Mouse (Mus musculus): ENCODE results near the gene Gipc3.

DNA sequence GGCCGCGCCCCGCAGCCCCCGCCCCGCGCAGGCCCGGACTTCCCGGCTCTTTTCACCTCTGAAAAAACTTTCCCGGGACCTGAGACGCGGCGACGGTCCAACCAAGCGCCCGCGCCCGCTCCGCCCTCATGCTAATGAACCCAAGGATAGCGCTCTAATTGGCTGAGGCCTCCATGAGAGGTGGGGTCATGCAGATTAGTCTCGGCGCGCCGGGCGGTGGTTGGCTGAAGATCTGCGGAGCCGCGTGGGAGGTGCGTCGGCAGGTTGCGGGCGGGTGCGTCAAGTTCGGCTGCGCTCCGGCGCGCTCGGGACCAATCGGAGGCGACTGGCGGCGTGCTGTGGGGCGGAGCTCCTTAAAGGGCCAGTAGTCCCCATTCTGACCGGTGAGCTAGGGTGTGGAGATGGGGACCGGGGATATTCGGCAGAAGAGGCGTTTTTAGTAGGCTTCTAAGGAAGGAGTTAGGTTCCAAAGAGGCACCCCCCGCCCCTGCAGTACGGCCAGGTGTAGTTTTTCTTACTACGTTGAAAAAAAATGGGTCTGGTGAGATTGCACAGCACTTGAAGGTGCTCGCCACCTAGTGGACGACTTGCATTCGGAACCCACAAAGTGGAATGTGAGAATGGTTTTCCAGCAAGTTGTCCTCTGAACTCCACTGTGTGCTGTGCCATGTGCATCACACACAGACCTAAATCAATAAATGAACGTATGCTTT lies 7.4 kb upstream of the Gipc3 start, which contains the start of gene Hmg20b:
- no peak for TF ChIP-seq MYOG (IDR thresholded peaks at IDR 0.05; ENCODE audit: control insufficient read depth in 1 of 3, insufficient read depth in 1 of 3, insufficient read length in 2 of 3, low read depth in 2 of 3)
- peak; percentile 18 for TF ChIP-seq POLR2A (IDR thresholded peaks at IDR 0.05; ENCODE audit: insufficient read length, low read depth)
- no peak for TF ChIP-seq POLR2AphosphoS2 (IDR thresholded peaks at IDR 0.05; ENCODE audit: insufficient read length, low read depth)
- TF ChIP-seq MAX (IDR thresholded peaks at IDR 0.05; ENCODE audit: low read depth) = no peak
- no peak for TF ChIP-seq E2F4 (IDR thresholded peaks at IDR 0.05; ENCODE audit: insufficient read depth)
- no peak for TF ChIP-seq TCF12 (IDR thresholded peaks at IDR 0.05; ENCODE audit: insufficient read depth, poor library complexity, severe bottlenecking)
- TF ChIP-seq USF1 (IDR thresholded peaks at IDR 0.05; ENCODE audit: low read depth) = no peak
- TF ChIP-seq TCF3 (IDR thresholded peaks at IDR 0.05; ENCODE audit: insufficient read length, low read depth) = no peak
- TF ChIP-seq MYOD1 (IDR thresholded peaks at IDR 0.05; ENCODE audit: control insufficient read depth in 1 of 3, insufficient read length in 2 of 3, low read depth in 2 of 3) = no peak
- no peak for TF ChIP-seq CEBPB (IDR thresholded peaks at IDR 0.05; ENCODE audit: insufficient read depth, poor library complexity, severe bottlenecking)
